Mouse (Mus musculus): ENCODE data around the gene Drc7.

Gene Drc7

GRCm38 (mm10) chr8:95126497-95126896 is 71.6 kb downstream of the Drc7 start:
- DNase-seq (ENCODE audit: low read depth, low spot score) = no peak

- no peak for DNase-seq (ENCODE audit: low read depth, low spot score)
Observed at GRCm38 (mm10) chr8:95127658-95128057, 72.8 kb downstream of the Drc7 start.
